Mouse (Mus musculus): ENCODE measurements around the gene Zcchc18.

GRCm38 (mm10) chrX:136992191-136992965, 577 bp upstream of the Zcchc18 start:
- TF ChIP-seq CTCF (IDR thresholded peaks at IDR 0.05; ENCODE audit: low read depth) (no peak), EP300 (IDR thresholded peaks at IDR 0.05; ENCODE audit: low read depth) (no peak)

All from liver, postnatal 0 days (tissue).